14 mouse cellular contexts compared by ENCODE assay signal in the genomic region with DNA sequence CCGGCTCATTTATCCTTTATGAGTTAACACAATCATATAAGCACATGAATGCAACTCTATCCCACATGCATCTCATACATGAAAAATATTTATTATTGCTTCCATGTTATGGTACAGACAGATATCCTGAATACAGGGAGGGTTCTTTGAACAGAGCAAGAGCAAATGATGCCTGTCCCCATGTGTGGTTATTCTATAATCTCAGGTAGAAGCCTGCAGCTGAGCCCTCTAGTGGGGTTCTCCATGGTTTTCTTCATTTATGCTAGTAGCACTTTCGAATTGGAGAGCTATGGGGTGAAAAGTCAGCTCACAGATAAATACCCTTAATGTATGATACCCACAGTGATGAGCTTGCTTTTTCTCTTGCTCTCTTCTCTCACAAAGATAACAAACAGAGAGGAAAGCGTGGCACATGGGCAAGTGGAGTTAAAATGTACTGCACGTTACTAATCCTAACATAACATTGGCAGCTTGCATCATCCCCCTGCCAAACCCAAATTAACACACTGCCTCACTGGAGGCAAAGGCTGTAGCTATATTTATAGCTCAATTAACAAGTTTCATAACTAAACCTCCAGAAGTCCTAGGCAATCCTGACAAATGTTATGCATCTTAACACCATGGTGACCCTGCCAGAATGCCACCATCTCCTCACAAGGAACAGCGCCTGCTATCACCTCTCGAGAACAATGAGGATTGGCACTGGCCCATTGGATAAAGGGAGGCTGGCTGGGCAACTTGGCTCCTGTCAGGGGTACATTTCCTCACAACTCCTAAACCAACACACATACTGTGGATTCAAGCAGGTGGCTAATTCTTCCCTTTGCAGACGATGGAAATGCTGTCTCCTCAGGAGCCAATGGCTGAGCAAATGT.
DNase-seq lines count a peak whose midpoint lies in the region; ATAC-seq and TF ChIP-seq lines count a peak whose summit lies in the region.
"Had no signal": no experiment of that assay in that cellular context is flagged by ENCODE, and none has a peak within 500 bp of the region (broad histone marks: within the 10 kb centered on the region; RNA-seq: fewer than 3 reads in every experiment).

No protein-coding gene starts in this region.

- intact Hi-C loops in left cerebral cortex, postnatal 4 days (cut with DNase I) = no loop called here

- no peak overlapping the region for H3K9ac ChIP-seq in hindbrain, embryonic 16.5 days (ENCODE audit: low read depth, low read length)
- H3K9ac ChIP-seq in hindbrain, embryonic 13.5 days = no peak overlapping the region
- no peak overlapping the region for H3K9ac ChIP-seq in forebrain, embryonic 16.5 days (replicated peaks; ENCODE audit: low read depth, low read length)
- H3K9ac ChIP-seq in stomach, postnatal 0 days (ENCODE audit: low read length) = no peak overlapping the region
- H3K9ac ChIP-seq: lung, embryonic 15.5 days had no signal

- H3K27ac ChIP-seq in hindbrain, embryonic 16.5 days (ENCODE audit: low read depth, low read length) = no peak overlapping the region
- H3K27ac ChIP-seq in hindbrain, embryonic 13.5 days = no peak overlapping the region
- peak overlapping the region; percentile 82 for H3K27ac ChIP-seq in forebrain, embryonic 16.5 days (ENCODE audit: low read length)
- no peak overlapping the region for H3K27ac ChIP-seq in stomach, postnatal 0 days (replicated peaks)
- H3K27ac ChIP-seq: lung, embryonic 15.5 days; midbrain, embryonic 10.5 days had no signal

- H3K27me3 ChIP-seq in hindbrain, embryonic 16.5 days (replicated peaks; ENCODE audit: control insufficient read depth, insufficient read depth, low read length) = no peaks in the 10 kb centered on the region
- no peaks in the 10 kb centered on the region for H3K27me3 ChIP-seq in hindbrain, embryonic 13.5 days
- no peaks in the 10 kb centered on the region for H3K27me3 ChIP-seq in forebrain, embryonic 16.5 days (replicated peaks; ENCODE audit: control insufficient read depth, insufficient read depth, low read length)
- H3K27me3 ChIP-seq in stomach, postnatal 0 days (ENCODE audit: control insufficient read depth, insufficient read depth, low read length) = no peaks in the 10 kb centered on the region
- H3K27me3 ChIP-seq: lung, embryonic 15.5 days had no signal

- H3K9me3 ChIP-seq in hindbrain, embryonic 16.5 days (ENCODE audit: control insufficient read depth, low read length) = no peaks in the 10 kb centered on the region
- no peaks in the 10 kb centered on the region for H3K9me3 ChIP-seq in hindbrain, embryonic 13.5 days
- no peaks in the 10 kb centered on the region for H3K9me3 ChIP-seq in forebrain, embryonic 16.5 days (ENCODE audit: control insufficient read depth, low read length)
- no peaks in the 10 kb centered on the region for H3K9me3 ChIP-seq in stomach, postnatal 0 days (ENCODE audit: control insufficient read depth, low read length)
- H3K9me3 ChIP-seq: lung, embryonic 15.5 days; midbrain, embryonic 10.5 days had no signal

- no peaks in the 10 kb centered on the region for H3K4me1 ChIP-seq in hindbrain, embryonic 16.5 days (ENCODE audit: control insufficient read depth, insufficient read depth, low read depth, low read length)
- H3K4me1 ChIP-seq in hindbrain, embryonic 13.5 days (replicated peaks) = no peaks in the 10 kb centered on the region
- H3K4me1 ChIP-seq in forebrain, embryonic 16.5 days (replicated peaks; ENCODE audit: control insufficient read depth, insufficient read depth, low read length) = peaks cover 9% of the 10 kb centered on the region
- H3K4me1 ChIP-seq in stomach, postnatal 0 days (replicated peaks; ENCODE audit: control insufficient read depth, insufficient read depth) = no peaks in the 10 kb centered on the region
- H3K4me1 ChIP-seq in lung, adult 2 months (ENCODE audit: control insufficient read depth, insufficient read depth, low read length) = no peaks in the 10 kb centered on the region
- H3K4me1 ChIP-seq: lung, embryonic 15.5 days; midbrain, embryonic 10.5 days had no signal

- no peak for TF ChIP-seq POLR2A in lung, adult 2 months (IDR thresholded peaks at IDR 0.05; ENCODE audit: borderline replicate concordance, extremely low read depth, low read depth, low read length)

- H3K36me3 ChIP-seq in hindbrain, embryonic 16.5 days (ENCODE audit: control insufficient read depth, insufficient read depth, low read length) = no peaks in the 10 kb centered on the region
- no peaks in the 10 kb centered on the region for H3K36me3 ChIP-seq in hindbrain, embryonic 13.5 days
- no peaks in the 10 kb centered on the region for H3K36me3 ChIP-seq in forebrain, embryonic 16.5 days (ENCODE audit: control insufficient read depth, insufficient read depth)
- no peaks in the 10 kb centered on the region for H3K36me3 ChIP-seq in stomach, postnatal 0 days (ENCODE audit: control insufficient read depth, insufficient read depth, low read length)
- H3K36me3 ChIP-seq: lung, embryonic 15.5 days; midbrain, embryonic 10.5 days had no signal

- no peak for TF ChIP-seq CTCF in stomach, postnatal 0 days (IDR thresholded peaks at IDR 0.05; ENCODE audit: low read depth)
- TF ChIP-seq CTCF in lung, adult 2 months (IDR thresholded peaks at IDR 0.05; ENCODE audit: insufficient read depth, low read length) = no peak

- H3K4me3 ChIP-seq in hindbrain, embryonic 16.5 days (ENCODE audit: low read length) = no peak overlapping the region
- H3K4me3 ChIP-seq in hindbrain, embryonic 13.5 days = no peak overlapping the region
- no peak overlapping the region for H3K4me3 ChIP-seq in forebrain, embryonic 16.5 days (replicated peaks; ENCODE audit: low read length)
- H3K4me3 ChIP-seq in stomach, postnatal 0 days (ENCODE audit: low read depth, low read length) = no peak overlapping the region
- H3K4me3 ChIP-seq in lung, adult 2 months (replicated peaks; ENCODE audit: extremely low read depth, low read depth, low read length) = no peak overlapping the region
- H3K4me3 ChIP-seq: lung, embryonic 15.5 days; midbrain, embryonic 10.5 days had no signal

- ATAC-seq in hindbrain, embryonic 16.5 days = peak; percentile 48
- no peak for ATAC-seq in hindbrain, embryonic 13.5 days (ENCODE audit: low FRiP score)
- peak; percentile 94 for ATAC-seq in forebrain, embryonic 16.5 days
- no peak for ATAC-seq in stomach, postnatal 0 days (ENCODE audit: low FRiP score, low TSS enrichment)
- ATAC-seq: inflammation-experienced regulatory T-cells, adult 6 months had no signal

- no peak for TF ChIP-seq EP300 in stomach, postnatal 0 days (optimal IDR thresholded peaks at IDR 0.05)

- DNase-seq in layer of hippocampus, adult 9-10 months (ENCODE audit: low spot score) = peak; percentile 59
- peak; percentile 34 for DNase-seq in left cerebral cortex, postnatal 4 days
- no peak for DNase-seq in stomach, postnatal 0 days (ENCODE audit: low spot score)
- no peak for DNase-seq in lung, adult 2 months
- no peak for DNase-seq in testis, postnatal 14 days (ENCODE audit: low spot score)
- DNase-seq: cerebellum, adult 9-11 months; kidney, postnatal 14 days; thymus, postnatal 14 days had no signal

- no peak overlapping the region for H3K4me2 ChIP-seq in hindbrain, embryonic 16.5 days (ENCODE audit: low read length)
- no peak overlapping the region for H3K4me2 ChIP-seq in hindbrain, embryonic 13.5 days
- H3K4me2 ChIP-seq in forebrain, embryonic 16.5 days (ENCODE audit: low read length) = no peak overlapping the region
- no peak overlapping the region for H3K4me2 ChIP-seq in stomach, postnatal 0 days (replicated peaks; ENCODE audit: low read depth)
- H3K4me2 ChIP-seq: lung, embryonic 15.5 days had no signal

- 62% methylated on average over 7 of the region's 7 CpGs for WGBS in hindbrain, embryonic 16.5 days
- 87% methylated on average over 7 of the region's 7 CpGs for whole genome bisulfite sequencing in hindbrain, embryonic 13.5 days
- WGBS in forebrain, embryonic 16.5 days = 47% methylated on average over 7 of the region's 7 CpGs
- WGBS in stomach, postnatal 0 days = 73% methylated on average over 7 of the region's 7 CpGs
- 72% methylated on average over 7 of the region's 7 CpGs for WGBS in lung, adult 2 months

Comparison
In these comparisons a context has a peak if more than half of its experiments do, and no peak if none do; other contexts are left out.
1. ATAC-seq: peak in hindbrain, embryonic 16.5 days (single experiment) and forebrain, embryonic 16.5 days (single experiment); none in hindbrain, embryonic 13.5 days (single experiment) and stomach, postnatal 0 days (single experiment).
2. DNase-seq: peak in layer of hippocampus, adult 9-10 months (single experiment) and left cerebral cortex, postnatal 4 days (single experiment); none in stomach, postnatal 0 days (single experiment), lung, adult 2 months (single experiment) and testis, postnatal 14 days (single experiment).